Mouse (Mus musculus) liver, embryonic 14.5 days (tissue): ENCODE results near the gene Fig4. TPM values are rescaled to one million over a fixed set of nuclear protein-coding genes. Genes with fewer than 3 reads are reported as not detected.
A peak's percentile ranks its signal among the peaks of the same experiment; 100 is the strongest.

ENCODE experiments used
- ATAC-seq: fragments of 200-750 bp; cut with Nextera tagmentation; 2 replicates; pipeline ENCODE4 v1.8.0; 2017; ENCODE audit warnings: moderate number of reproducible peaks, mild to moderate bottlenecking, moderate library complexity; ENCODE audit not compliant: insufficient read depth
- DNase-seq, 3 experiments: peaks; one replicate each; pipeline ENCODE4 v3.0.0-alpha.2; 2012 to 2013; ENCODE audit warnings: low read depth in 3 of 3, low spot score in 3 of 3
- H3K27ac ChIP-seq: fragments of 300-500 bp; sonication (generic); 2 replicates; pipeline ENCODE4 v1.5.1; 2014; ENCODE audit warnings: moderate library complexity, mild to moderate bottlenecking, control low read depth, inconsistent platforms
- H3K27me3 ChIP-seq: fragments of 300-500 bp; sonication (generic); 2 replicates; pipeline ENCODE4 v1.6.1; 2014; ENCODE audit warnings: mild to moderate bottlenecking, low read length, moderate library complexity; ENCODE audit not compliant: control insufficient read depth, insufficient read depth
- H3K36me3 ChIP-seq: fragments of 300-500 bp; sonication (generic); replicated peaks from 2 replicates; pipeline ENCODE4 v1.6.1; 2014; ENCODE audit warnings: low read depth; ENCODE audit not compliant: control insufficient read depth, insufficient read depth
- H3K4me1 ChIP-seq, 2 experiments: fragments of 200-500 bp in 1 of 2; fragments of 300-500 bp in 1 of 2; sonication (generic) in 1 of 2; replicated peaks; 2 replicates each; pipeline ENCODE4 v1.6.1; 2012 to 2014; ENCODE audit warnings: antibody characterized with exemption in 1 of 2, inconsistent platforms in 1 of 2, low read length in 1 of 2; ENCODE audit not compliant: control insufficient read depth in 2 of 2, insufficient read depth in 2 of 2
- H3K4me2 ChIP-seq: fragments of 300-500 bp; sonication (generic); 2 replicates; pipeline ENCODE4 v1.6.1; 2014; ENCODE audit warnings: low read depth, mild to moderate bottlenecking, control low read depth, moderate library complexity
- H3K4me3 ChIP-seq, 2 experiments: fragments of 200-500 bp in 1 of 2; fragments of 300-500 bp in 1 of 2; sonication (generic) in 1 of 2; 2 replicates each; pipeline ENCODE4 v1.5.1; 2012 to 2014; ENCODE audit warnings: low read depth in 2 of 2, low read length in 2 of 2, mild to moderate bottlenecking in 2 of 2, control low read depth in 1 of 2, inconsistent platforms in 1 of 2, moderate library complexity in 1 of 2; ENCODE audit not compliant: insufficient read depth in 1 of 2
- H3K9ac ChIP-seq: fragments of 300-500 bp; sonication (generic); replicated peaks from 2 replicates; pipeline ENCODE4 v1.6.1; 2014; ENCODE audit warnings: mild to moderate bottlenecking, control low read depth, moderate library complexity
- H3K9me3 ChIP-seq: fragments of 300-500 bp; sonication (generic); 2 replicates; pipeline ENCODE4 v1.6.1; 2016; ENCODE audit warnings: low read length, mixed read lengths; ENCODE audit not compliant: control insufficient read depth
- CTCF ChIP-seq: IDR thresholded peaks from 2 replicates; pipeline ENCODE4 v1.5.1; 2016; ENCODE audit warnings: antibody characterized with exemption, low read depth, control low read depth
- EP300 ChIP-seq: IDR thresholded peaks from 2 replicates; pipeline ENCODE4 v1.6.1; 2016; ENCODE audit warnings: antibody characterized with exemption, low read depth
- WGBS: fragments of 180-500 bp; shearing (Covaris S2); extraction: QIAGEN DNeasy Blood & Tissue Kit; methylation state at CpG from one replicate; pipeline ENCODE4 v1.1.7; 2014; ENCODE audit not compliant: insufficient replicate concordance; 5-methylcytosine and 5-hydroxymethylcytosine counted together
- polyA plus RNA-seq, 2 experiments: library from polyadenylated mRNA; depleted of rRNA in 1 of 2; stranded (reverse) in 1 of 2; unstranded in 1 of 2; fragments of >200 nt; fragmentation: Nextera tagmentation in 1 of 2; extraction: Ambion mirVana in 1 of 2; gene quantifications; 2 replicates each; pipeline versions ENCODE4 v1.2.1 to v1.2.3; 2012 to 2014

The Fig4 gene
- polyA plus RNA-seq, 2 experiments = 4.3 to 9.3 TPM

DNA sequence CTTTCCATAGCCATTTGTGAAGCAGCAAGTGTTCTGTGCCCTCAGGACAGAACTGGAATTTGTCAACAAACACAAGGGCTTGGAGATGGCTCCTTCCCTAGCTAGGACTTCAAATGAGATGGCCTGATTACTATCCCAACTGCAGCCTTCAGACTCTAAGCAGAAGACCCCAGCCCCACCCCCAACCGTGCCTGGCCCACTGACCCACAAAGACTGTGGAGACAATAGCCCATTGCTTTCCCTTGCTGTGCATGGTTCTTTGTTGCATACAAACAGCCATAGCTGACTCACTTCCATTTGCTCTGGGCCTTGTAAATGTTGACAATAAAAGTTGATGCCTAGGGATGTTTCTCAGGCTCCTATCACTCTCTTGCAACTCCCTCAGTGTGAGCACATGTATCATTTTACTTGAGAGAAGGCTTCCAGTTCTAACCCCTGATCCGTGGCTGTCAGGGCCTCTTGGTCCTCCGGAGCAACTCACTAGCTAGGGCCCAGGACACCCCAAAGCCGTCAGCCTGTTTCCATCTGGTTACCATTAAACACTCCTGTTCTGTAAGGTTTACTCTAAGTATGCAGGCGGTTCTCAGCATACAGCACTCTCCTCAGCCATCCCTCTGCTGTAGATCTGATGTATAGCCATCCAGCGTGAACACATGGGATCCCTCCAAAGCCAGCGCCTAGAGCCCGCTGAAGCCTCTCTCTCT, 52.9 kb downstream of the Fig4 start:
- H3K9ac ChIP-seq = no peak overlapping the region
- H3K27ac ChIP-seq = no peak overlapping the region; the same call in 1 of the 2 replicates
- H3K27me3 ChIP-seq = no peaks in the 10 kb centered on the region
- H3K9me3 ChIP-seq = no peaks in the 10 kb centered on the region
- ATAC-seq (no peak), DNase-seq (no peak)
- H3K36me3 ChIP-seq = no peaks in the 10 kb centered on the region
- WGBS = 76% methylated on average over 8 of the region's 8 CpGs
- no peak overlapping the region for H3K4me2 ChIP-seq
- no peak overlapping the region for H3K4me3 ChIP-seq
- H3K4me1 ChIP-seq = peaks cover 25 to 28% of the 10 kb centered on the region in 2 experiments
- TF ChIP-seq CTCF = no peak
- TF ChIP-seq EP300 = no peak

DNA sequence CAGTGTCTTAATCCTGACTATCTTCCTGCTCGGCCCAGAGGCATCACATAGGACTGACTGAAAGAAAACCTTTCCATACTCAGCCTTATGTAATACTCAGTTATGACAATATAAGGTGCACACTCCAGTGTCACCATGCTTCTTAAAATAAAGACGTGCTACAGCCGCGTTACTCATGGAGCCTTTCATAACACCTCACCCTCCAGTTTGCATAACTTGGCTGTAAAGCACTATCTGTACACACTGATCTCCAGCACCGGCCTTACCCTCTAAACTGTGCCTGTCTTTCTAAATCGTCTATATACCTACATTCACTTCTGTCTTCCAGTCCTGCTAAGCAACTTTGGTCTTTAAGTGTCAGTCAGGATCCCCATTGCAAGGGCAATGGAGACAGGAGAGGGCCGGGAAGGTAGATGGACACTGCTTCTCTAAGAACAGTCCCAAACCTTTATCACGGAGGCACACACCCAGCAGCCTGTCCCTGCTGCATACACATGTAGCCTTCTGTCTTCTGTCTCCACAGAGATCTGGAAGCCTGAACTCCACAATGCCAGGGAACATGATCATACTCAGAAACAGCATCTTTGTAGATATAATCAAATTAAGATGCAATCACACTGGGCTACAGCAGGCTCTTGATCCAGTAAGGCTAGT, 53.9 kb downstream of the Fig4 start:
- DNase-seq (no peak), ATAC-seq (peak; percentile 64; the same call in 1 of the 2 replicates)
- Histone ChIP-seq H3K9ac (no peak overlapping the region), H3K4me2 (no peak overlapping the region), H3K9me3 (no peaks in the 10 kb centered on the region), H3K27me3 (no peaks in the 10 kb centered on the region), H3K36me3 (no peaks in the 10 kb centered on the region), H3K4me1 (peaks cover 25 to 28% of the 10 kb centered on the region in 2 experiments), H3K4me3 (no peak overlapping the region), H3K27ac (peak overlapping the region; percentile 8)
- TF ChIP-seq EP300 = peak; percentile 35; the same call in 1 of the 2 replicates
- TF ChIP-seq CTCF = no peak
- 62% methylated on average over 8 of the region's 8 CpGs for WGBS

GRCm38 (mm10) chr10:41247800-41248473, 55.1 kb downstream of the Fig4 start:
- WGBS = 51% methylated on average over 5 of the region's 5 CpGs
- no peaks in the 10 kb centered on the region for H3K27me3 ChIP-seq
- H3K9ac ChIP-seq = peak overlapping the region; percentile 3
- ATAC-seq (peak; percentile 73), DNase-seq (peak in 1 of 3 experiments; percentile 38)
- no peak overlapping the region for H3K4me2 ChIP-seq
- no peak overlapping the region for H3K4me3 ChIP-seq
- no peaks in the 10 kb centered on the region for H3K9me3 ChIP-seq
- peak overlapping the region; percentile 8 for H3K27ac ChIP-seq
- no peaks in the 10 kb centered on the region for H3K36me3 ChIP-seq
- peaks cover 25 to 28% of the 10 kb centered on the region in 2 experiments for H3K4me1 ChIP-seq
- 0 out of 2 replicates have a peak, but pooled peaks have one; percentile 31 for TF ChIP-seq EP300
- TF ChIP-seq CTCF = no peak

DNA sequence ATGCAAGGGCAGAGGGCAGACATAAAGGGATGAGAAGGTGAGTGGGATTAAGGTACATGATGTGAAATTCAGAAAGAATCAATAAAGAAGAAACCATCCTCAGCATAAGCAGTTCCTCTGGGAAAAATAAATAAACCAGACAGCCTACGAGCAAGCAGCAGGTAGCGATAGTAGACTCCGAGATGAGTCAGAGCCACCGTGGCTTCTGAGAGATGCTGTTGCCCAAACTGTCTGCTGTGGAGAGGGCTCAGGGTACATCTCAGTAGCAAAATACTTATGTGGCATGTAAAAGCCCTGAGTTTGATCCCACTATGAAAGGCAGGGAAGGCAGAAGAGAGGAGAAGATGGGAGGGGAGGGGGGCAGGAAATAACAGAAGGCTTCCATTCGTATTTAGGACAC, 56.9 kb downstream of the Fig4 start:
- ATAC-seq (no peak), DNase-seq (no peak)
- H3K36me3 ChIP-seq = no peaks in the 10 kb centered on the region
- H3K9me3 ChIP-seq = no peaks in the 10 kb centered on the region
- TF ChIP-seq CTCF = no peak
- no peak for TF ChIP-seq EP300
- WGBS = 75% methylated on average over 5 of the region's 5 CpGs
- H3K9ac ChIP-seq = no peak overlapping the region
- no peak overlapping the region for H3K4me2 ChIP-seq
- H3K27ac ChIP-seq = no peak overlapping the region
- no peaks in the 10 kb centered on the region for H3K27me3 ChIP-seq
- H3K4me3 ChIP-seq = no peak overlapping the region
- peaks cover 25 to 37% of the 10 kb centered on the region in 2 experiments for H3K4me1 ChIP-seq

DNA sequence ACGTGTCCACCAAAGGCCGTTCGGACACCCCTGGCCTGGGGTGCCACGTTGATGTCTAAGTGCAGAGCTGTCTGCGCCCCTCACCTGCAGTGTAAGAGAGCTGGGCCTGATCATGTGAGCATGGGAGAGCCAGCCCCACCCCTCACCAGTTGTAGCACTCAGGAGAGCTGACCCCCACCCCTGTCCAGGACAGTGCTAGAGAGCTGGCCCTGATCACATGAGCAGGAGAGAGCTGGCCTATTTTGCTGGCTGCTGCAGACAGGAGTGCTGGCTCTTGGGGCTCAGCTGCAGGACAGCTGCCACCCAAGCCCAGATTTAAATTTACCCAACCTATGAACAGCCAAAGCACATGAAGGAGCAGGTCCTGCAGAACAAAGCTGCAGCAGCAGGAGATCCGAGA, 57.6 kb downstream of the Fig4 start:
- Histone ChIP-seq H3K9me3 (no peaks in the 10 kb centered on the region), H3K36me3 (no peaks in the 10 kb centered on the region), H3K9ac (no peak overlapping the region), H3K27me3 (no peaks in the 10 kb centered on the region), H3K4me3 (no peak overlapping the region), H3K4me2 (no peak overlapping the region), H3K4me1 (peaks cover 27 to 43% of the 10 kb centered on the region in 2 experiments), H3K27ac (no peak overlapping the region)
- 84% methylated on average over 6 of the region's 6 CpGs for WGBS
- DNase-seq = no peak
- TF ChIP-seq CTCF (no peak), EP300 (no peak)
- no peak for ATAC-seq
